17 mouse cellular contexts compared by ENCODE assay signal in the genomic region with DNA sequence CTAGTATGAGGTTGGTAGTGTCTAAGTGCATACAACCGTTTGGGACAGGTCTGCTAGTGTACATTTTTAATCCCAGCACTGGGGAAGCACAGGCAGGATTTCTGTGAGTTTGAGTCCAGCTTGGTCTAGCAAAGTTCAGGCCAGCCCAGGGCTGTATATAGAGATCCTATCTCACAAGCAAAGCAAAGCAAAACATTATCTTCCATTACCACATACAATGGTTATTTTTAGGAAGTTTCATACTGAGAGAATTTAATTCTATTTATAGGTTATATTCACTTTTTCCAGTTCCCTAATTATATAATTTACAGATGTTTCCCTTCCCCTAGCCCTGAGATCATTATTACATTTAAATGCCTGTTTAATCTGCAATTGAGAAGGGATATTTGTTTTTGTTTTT. TPM values are rescaled to one million over a fixed set of nuclear protein-coding genes. Genes with fewer than 3 reads are reported as not detected.
DNase-seq lines count a peak whose midpoint lies in the region; ATAC-seq lines count a peak whose summit lies in the region.
"Had no signal": no experiment of that assay in that cellular context is flagged by ENCODE, and none has a peak within 500 bp of the region (broad histone marks: within the 10 kb centered on the region; RNA-seq: fewer than 3 reads in every experiment).

No protein-coding gene starts in this region.

- H3K27me3 ChIP-seq in forebrain, embryonic 14.5 days (replicated peaks; ENCODE audit: control insufficient read depth, insufficient read depth, low read length): no peaks in the 10 kb centered on the region
- H3K27me3 ChIP-seq in forebrain, embryonic 13.5 days: no peaks in the 10 kb centered on the region
- no peaks in the 10 kb centered on the region for H3K27me3 ChIP-seq in neural tube, embryonic 13.5 days
- H3K27me3 ChIP-seq in midbrain, embryonic 16.5 days (ENCODE audit: control insufficient read depth, insufficient read depth, low read depth, low read length): no peaks in the 10 kb centered on the region
- H3K27me3 ChIP-seq: embryonic facial prominence, embryonic 12.5 days; heart, embryonic 15.5 days; limb, embryonic 12.5 days; lung, embryonic 15.5 days had no signal

- no peaks in the 10 kb centered on the region for H3K4me1 ChIP-seq in forebrain, embryonic 14.5 days (ENCODE audit: control insufficient read depth, insufficient read depth, low read length)
- peaks cover under 1% of the 10 kb centered on the region; the same call in 1 of the 2 replicates for H3K4me1 ChIP-seq in forebrain, embryonic 13.5 days
- H3K4me1 ChIP-seq in neural tube, embryonic 13.5 days (replicated peaks): peaks cover 1% of the 10 kb centered on the region
- no peaks in the 10 kb centered on the region; the same call in 1 of the 2 replicates for H3K4me1 ChIP-seq in midbrain, embryonic 16.5 days (ENCODE audit: control insufficient read depth, insufficient read depth, low read length)
- H3K4me1 ChIP-seq: embryonic facial prominence, embryonic 12.5 days; heart, embryonic 15.5 days; limb, embryonic 12.5 days; lung, embryonic 15.5 days had no signal

- H3K4me2 ChIP-seq in forebrain, embryonic 14.5 days (ENCODE audit: low read length): no peak overlapping the region
- no peak overlapping the region for H3K4me2 ChIP-seq in forebrain, embryonic 13.5 days
- no peak overlapping the region for H3K4me2 ChIP-seq in neural tube, embryonic 13.5 days
- H3K4me2 ChIP-seq in midbrain, embryonic 16.5 days (ENCODE audit: low read length): no peak overlapping the region
- H3K4me2 ChIP-seq: embryonic facial prominence, embryonic 12.5 days; heart, embryonic 15.5 days; hindbrain, embryonic 14.5 days; limb, embryonic 12.5 days; lung, embryonic 15.5 days had no signal

- H3K27ac ChIP-seq in forebrain, embryonic 14.5 days (ENCODE audit: low read depth, low read length): no peak overlapping the region
- no peak overlapping the region for H3K27ac ChIP-seq in forebrain, embryonic 13.5 days
- no peak overlapping the region for H3K27ac ChIP-seq in neural tube, embryonic 13.5 days (replicated peaks)
- H3K27ac ChIP-seq in midbrain, embryonic 16.5 days (ENCODE audit: low read length): no peak overlapping the region
- H3K27ac ChIP-seq: embryonic facial prominence, embryonic 12.5 days; forebrain, embryonic 10.5 days; heart, embryonic 10.5 days; heart, embryonic 15.5 days; hindbrain, embryonic 14.5 days; limb, embryonic 12.5 days; lung, embryonic 15.5 days; stomach, postnatal 0 days had no signal

- H3K9me3 ChIP-seq in forebrain, embryonic 14.5 days (replicated peaks; ENCODE audit: control insufficient read depth, low read length): no peaks in the 10 kb centered on the region
- no peaks in the 10 kb centered on the region for H3K9me3 ChIP-seq in forebrain, embryonic 13.5 days (replicated peaks)
- no peaks in the 10 kb centered on the region for H3K9me3 ChIP-seq in neural tube, embryonic 13.5 days
- no peaks in the 10 kb centered on the region for H3K9me3 ChIP-seq in midbrain, embryonic 16.5 days (replicated peaks; ENCODE audit: control insufficient read depth, low read length, poor library complexity, severe bottlenecking)
- H3K9me3 ChIP-seq: embryonic facial prominence, embryonic 12.5 days; forebrain, embryonic 10.5 days; heart, embryonic 10.5 days; heart, embryonic 15.5 days; limb, embryonic 12.5 days; lung, embryonic 15.5 days had no signal

- no peak for DNase-seq in forebrain, embryonic 14.5 days (ENCODE audit: low spot score)
- DNase-seq in neural tube, embryonic 10.5 days (ENCODE audit: extremely low spot score, low spot score): no peak
- DNase-seq in ovary, postnatal 36 days (ENCODE audit: low spot score): no peak
- DNase-seq in heart, postnatal 10 days: no peak

- WGBS in forebrain, embryonic 14.5 days: 85% methylated on average over 1 of the region's 1 CpGs
- WGBS in forebrain, embryonic 13.5 days: 77% methylated on average over 1 of the region's 1 CpGs
- WGBS in neural tube, embryonic 13.5 days: 54% methylated on average over 1 of the region's 1 CpGs
- WGBS in midbrain, embryonic 16.5 days: 89% methylated on average over 1 of the region's 1 CpGs

- intact Hi-C loops in heart, postnatal 10 days (cut with DNase I): loop anchor here (2.0 kb wide), 1 partner anchor 32 kb away; no protein-coding TSS in a partner anchor

- 0 out of 2 replicates have a peak, but pooled peaks have one; percentile 10 for ATAC-seq in forebrain, embryonic 14.5 days
- ATAC-seq in forebrain, embryonic 13.5 days: no peak
- peak; percentile 4; the same call in 1 of the 2 replicates for ATAC-seq in neural tube, embryonic 13.5 days (ENCODE audit: low read depth)
- peak; percentile 12 for ATAC-seq in inflammation-experienced regulatory T-cells, adult 6 months
- ATAC-seq in midbrain, embryonic 16.5 days: no peak

- no peak overlapping the region for H3K9ac ChIP-seq in forebrain, embryonic 14.5 days (ENCODE audit: low read length)
- H3K9ac ChIP-seq in forebrain, embryonic 13.5 days: no peak overlapping the region
- H3K9ac ChIP-seq in neural tube, embryonic 13.5 days: no peak overlapping the region
- H3K9ac ChIP-seq in midbrain, embryonic 16.5 days (ENCODE audit: low read depth, low read length): no peak overlapping the region
- H3K9ac ChIP-seq: embryonic facial prominence, embryonic 12.5 days; forebrain, postnatal 0 days; heart, embryonic 15.5 days; hindbrain, embryonic 14.5 days; limb, embryonic 12.5 days; lung, embryonic 15.5 days had no signal

- H3K4me3 ChIP-seq in forebrain, embryonic 14.5 days (ENCODE audit: low read depth, low read length): no peak overlapping the region
- H3K4me3 ChIP-seq in forebrain, embryonic 13.5 days: no peak overlapping the region
- H3K4me3 ChIP-seq in neural tube, embryonic 13.5 days: no peak overlapping the region
- no peak overlapping the region for H3K4me3 ChIP-seq in midbrain, embryonic 16.5 days (ENCODE audit: low read depth, low read length)
- H3K4me3 ChIP-seq: embryonic facial prominence, embryonic 12.5 days; forebrain, embryonic 10.5 days; heart, embryonic 10.5 days; heart, embryonic 15.5 days; limb, embryonic 12.5 days; lung, embryonic 15.5 days had no signal

- H3K36me3 ChIP-seq in forebrain, embryonic 14.5 days (ENCODE audit: control insufficient read depth, insufficient read depth, low read length): peaks cover 81% of the 10 kb centered on the region
- peaks cover 86% of the 10 kb centered on the region for H3K36me3 ChIP-seq in forebrain, embryonic 13.5 days (ENCODE audit: poor library complexity, severe bottlenecking)
- peaks cover 81% of the 10 kb centered on the region for H3K36me3 ChIP-seq in neural tube, embryonic 13.5 days
- peaks cover 45% of the 10 kb centered on the region for H3K36me3 ChIP-seq in midbrain, embryonic 16.5 days (ENCODE audit: control insufficient read depth, insufficient read depth, low read length)

RNA-seq across cellular contexts. Expression of a gene that starts 26.3 kb away (rescaled TPM):
- 50.8 and 78.5 TPM in 2 replicates for polyA plus RNA-seq in forebrain, embryonic 14.5 days (2014; fragmentation: Nextera tagmentation; extraction: Ambion mirVana)
- polyA plus RNA-seq in forebrain, embryonic 13.5 days (2015; fragmentation: Nextera tagmentation; extraction: Ambion mirVana): 64.2 and 70.4 TPM in 2 replicates
- 76.3 and 77.3 TPM in 2 replicates for polyA plus RNA-seq in neural tube, embryonic 13.5 days (2015; fragmentation: Nextera tagmentation; extraction: Ambion mirVana)
- polyA plus RNA-seq in inflammation-experienced regulatory T-cells, adult 6 months (2017; shearing (Covaris generic)): 1 to 10 TPM; 2.4 to 4.9 (median 3.4) TPM
- 94.5 and 96.7 TPM in 2 replicates for polyA plus RNA-seq in midbrain, embryonic 16.5 days (2015; fragmentation: Nextera tagmentation; extraction: Ambion mirVana)
- 1 to 10 TPM; 5.5 to 5.8 TPM for total RNA-seq in heart, postnatal 10 days (2021)

RNA-seq across cellular contexts. Expression of a gene that starts 35.4 kb away (rescaled TPM):
- polyA plus RNA-seq in forebrain, embryonic 14.5 days (2014; fragmentation: Nextera tagmentation; extraction: Ambion mirVana): 8.9 and 12.2 TPM in 2 replicates
- polyA plus RNA-seq in forebrain, embryonic 13.5 days (2015; fragmentation: Nextera tagmentation; extraction: Ambion mirVana): 17.0 and 18.1 TPM in 2 replicates
- polyA plus RNA-seq in neural tube, embryonic 13.5 days (2015; fragmentation: Nextera tagmentation; extraction: Ambion mirVana): 12.9 and 13.4 TPM in 2 replicates
- 10 to 100 TPM; 38.8 to 56.8 (median 53.1) TPM for polyA plus RNA-seq in inflammation-experienced regulatory T-cells, adult 6 months (2017; shearing (Covaris generic))
- polyA plus RNA-seq in midbrain, embryonic 16.5 days (2015; fragmentation: Nextera tagmentation; extraction: Ambion mirVana): 10.9 and 13.0 TPM in 2 replicates
- 10 to 100 TPM; 35.5 TPM for total RNA-seq in heart, postnatal 10 days (2021)

Comparison
In these comparisons a context has a peak if more than half of its experiments do, and no peak if none do; other contexts are left out.
1. ATAC-seq: peak in forebrain, embryonic 14.5 days (single experiment), neural tube, embryonic 13.5 days (single experiment) and inflammation-experienced regulatory T-cells, adult 6 months (single experiment); none in forebrain, embryonic 13.5 days (single experiment) and midbrain, embryonic 16.5 days (single experiment).